Mouse (Mus musculus) gastrocnemius, adult 2 months (tissue): ENCODE measurements at regions not wholly inside any gene's neighbourhood (a gene's known extent, or its start where the extent isn't known, plus 50 kb on each side); places are given as distances from the start of the nearest gene placed in this dataset.

ENCODE experiments used
- DNase-seq: peaks from one replicate; pipeline ENCODE4 v3.0.0; 2022
- H3K27ac ChIP-seq: fragments of 200-600 bp; 2 replicates; pipeline ENCODE4 v1.8.1; 2022; ENCODE audit warnings: mild to moderate bottlenecking
- H3K4me3 ChIP-seq: fragments of 200-600 bp; 2 replicates; pipeline ENCODE4 v1.8.1; 2022; ENCODE audit warnings: mild to moderate bottlenecking, moderate library complexity
- CTCF ChIP-seq: fragments of 200-600 bp; IDR thresholded peaks from 2 replicates; pipeline ENCODE4 v1.8.1; 2022; ENCODE audit warnings: antibody characterized with exemption, mild to moderate bottlenecking, moderate library complexity
- intact Hi-C: fragments of 180-260 bp; cut with DNase I; formaldehyde crosslinking; loops from one replicate; pipeline ENCODE4 v1.15.1; 2025

GRCm38 (mm10) chr5:60599460-60600299 is 1208.9 kb upstream of the G6pd2 start:
- H3K4me3 ChIP-seq: no peak overlapping the region
- H3K27ac ChIP-seq: no peak overlapping the region
- intact Hi-C loops: no loop called here
- DNase-seq: no peak
- TF ChIP-seq CTCF: no peak

- no peak for TF ChIP-seq CTCF
- Histone ChIP-seq H3K4me3 (no peak overlapping the region), H3K27ac (no peak overlapping the region)
- intact Hi-C loops: no loop called here
- no peak for DNase-seq
Measured at GRCm38 (mm10) chr5:60600300-60600648, 1208.3 kb upstream of the G6pd2 start.

DNA sequence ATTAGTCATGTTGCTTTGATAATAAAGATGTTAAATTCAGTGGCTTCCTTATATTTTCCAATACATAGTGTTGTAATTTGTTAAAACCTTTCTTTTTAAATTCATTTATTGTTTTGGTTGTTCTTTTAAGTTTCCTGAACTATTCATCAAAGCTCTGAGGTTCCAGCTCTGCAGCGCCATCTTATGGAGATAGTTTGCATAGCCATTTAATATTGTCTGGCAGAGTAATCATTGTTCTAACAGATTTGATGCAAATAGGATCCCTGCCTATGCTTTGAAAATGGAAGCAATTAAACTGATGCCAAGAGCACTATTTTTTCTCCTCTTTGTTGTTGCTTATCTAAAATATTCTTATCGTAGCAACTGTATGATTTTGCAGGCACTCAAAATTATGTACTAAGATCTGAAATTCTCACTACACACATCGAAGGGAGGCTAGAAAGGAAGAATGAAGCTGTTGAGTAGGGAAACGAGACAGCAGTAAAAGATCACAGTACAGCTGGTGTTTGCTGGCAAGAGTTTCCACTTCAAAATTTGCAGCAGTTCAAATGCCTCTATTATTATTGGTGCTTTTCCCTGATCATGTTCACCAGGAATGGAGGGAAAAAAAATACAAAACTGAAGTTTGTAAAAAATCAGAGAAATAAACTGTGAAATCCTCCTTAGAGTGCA is 1199.5 kb upstream of the G6pd2 start:
- Histone ChIP-seq H3K4me3 (no peak overlapping the region), H3K27ac (no peak overlapping the region)
- intact Hi-C loops: no loop called here
- no peak for DNase-seq
- peak; percentile 38; the same call in 1 of the 2 replicates for TF ChIP-seq CTCF
